8 mouse cellular contexts compared by ENCODE assay signal in genomic region chr19:57123503-57124137, GRCm38 (mm10).
A peak's percentile ranks its signal among the peaks of the same experiment; 100 is the strongest.
DNase-seq lines count a peak whose midpoint lies in the region; ATAC-seq and TF ChIP-seq lines count a peak whose summit lies in the region.

No protein-coding gene starts in this region.

- H3K79me2 ChIP-seq in heart, adult 2 months (replicated peaks; ENCODE audit: control insufficient read depth, insufficient read depth, low read length): peaks cover 4% of the 10 kb centered on the region; the same call in 1 of the 2 replicates

- intact Hi-C loops in heart, adult 2 months (cut with DNase I): loop anchor here (2.0 kb wide), 1 partner anchor 19 kb away; no protein-coding TSS in a partner anchor

- WGBS in heart, adult 2 months: 39% methylated on average over 11 of the region's 11 CpGs
- WGBS in intestine, embryonic 16.5 days: 57% methylated on average over 11 of the region's 11 CpGs
- 62% methylated on average over 11 of the region's 11 CpGs for WGBS in lung, embryonic 14.5 days

- peak overlapping the region; percentile 10; the same call in 1 of the 2 replicates for H3K9ac ChIP-seq in heart, adult 2 months (ENCODE audit: low read depth, low read length)
- H3K9ac ChIP-seq in intestine, embryonic 16.5 days (ENCODE audit: low read depth, low read length): peak overlapping the region; percentile 5
- H3K9ac ChIP-seq in lung, embryonic 14.5 days: no peak overlapping the region

- H3K27me3 ChIP-seq in heart, adult 2 months (ENCODE audit: control insufficient read depth, insufficient read depth, low read length): no peaks in the 10 kb centered on the region
- no peaks in the 10 kb centered on the region for H3K27me3 ChIP-seq in intestine, embryonic 16.5 days (replicated peaks; ENCODE audit: control insufficient read depth, insufficient read depth, low read length)
- H3K27me3 ChIP-seq in lung, embryonic 14.5 days (ENCODE audit: insufficient read depth, low read length): no peaks in the 10 kb centered on the region

- peak overlapping the region; percentile 78 for H3K27ac ChIP-seq in heart, adult 2 months
- peak overlapping the region; percentile 54; the same call in 1 of the 2 replicates for H3K27ac ChIP-seq in intestine, embryonic 16.5 days (ENCODE audit: low read length)
- peak overlapping the region; percentile 85 for H3K27ac ChIP-seq in lung, embryonic 14.5 days (ENCODE audit: low read depth)

- peaks cover 26% of the 10 kb centered on the region for H3K4me1 ChIP-seq in heart, adult 2 months (ENCODE audit: control insufficient read depth, insufficient read depth, low read length)
- peaks cover 16% of the 10 kb centered on the region for H3K4me1 ChIP-seq in intestine, embryonic 16.5 days (ENCODE audit: control insufficient read depth, insufficient read depth, low read length)
- H3K4me1 ChIP-seq in lung, embryonic 14.5 days (ENCODE audit: insufficient read depth): peaks cover 12% of the 10 kb centered on the region

- H3K4me2 ChIP-seq in intestine, embryonic 16.5 days (ENCODE audit: low read depth, low read length): no peak overlapping the region
- H3K4me2 ChIP-seq in lung, embryonic 14.5 days: no peak overlapping the region

- TF ChIP-seq POLR2A in heart, adult 2 months (IDR thresholded peaks at IDR 0.05; ENCODE audit: insufficient read depth, low read depth, low read length): peak; percentile 48; the same call in 1 of the 2 replicates

- H3K9me3 ChIP-seq in intestine, embryonic 16.5 days (ENCODE audit: control insufficient read depth, low read length): no peaks in the 10 kb centered on the region
- H3K9me3 ChIP-seq in lung, embryonic 14.5 days (ENCODE audit: low read depth, low read length): no peaks in the 10 kb centered on the region

- peaks cover 26% of the 10 kb centered on the region for H3K36me3 ChIP-seq in heart, adult 2 months (ENCODE audit: control insufficient read depth, insufficient read depth, low read length)
- H3K36me3 ChIP-seq in intestine, embryonic 16.5 days (ENCODE audit: control insufficient read depth, insufficient read depth, low read length): no peaks in the 10 kb centered on the region
- no peaks in the 10 kb centered on the region for H3K36me3 ChIP-seq in lung, embryonic 14.5 days (ENCODE audit: insufficient read depth)

- TF ChIP-seq EP300 in heart, adult 2 months (IDR thresholded peaks at IDR 0.05; ENCODE audit: insufficient read depth, low read depth, low read length): peak; percentile 90

- no peak overlapping the region for H3K4me3 ChIP-seq in heart, adult 2 months
- no peak overlapping the region for H3K4me3 ChIP-seq in intestine, embryonic 16.5 days (ENCODE audit: low read length)
- H3K4me3 ChIP-seq in lung, embryonic 14.5 days (ENCODE audit: low read depth, low read length): no peak overlapping the region

- peak; percentile 38 for DNase-seq in Muller cell, postnatal 12 days (ENCODE audit: inconsistent ontology term)
- DNase-seq in cerebellum, adult 11 months: peak; percentile 90
- DNase-seq in heart, adult 2 months: peak; percentile 64 to 82
- peak; percentile 72 for DNase-seq in lung, embryonic 14.5 days
- DNase-seq in spleen, postnatal 14 days (ENCODE audit: low spot score in 2 of 2): peak; percentile 35 to 58
- DNase-seq in ovary, postnatal 36 days (ENCODE audit: low spot score): no peak
- no peak for DNase-seq in layer of hippocampus, adult 9-10 months (ENCODE audit: low spot score)

- peak; percentile 58 for ATAC-seq in intestine, embryonic 16.5 days
- peak; percentile 40; the same call in 1 of the 2 replicates for ATAC-seq in lung, embryonic 14.5 days (ENCODE audit: insufficient read depth)

- no peak for TF ChIP-seq CTCF in heart, adult 2 months (IDR thresholded peaks at IDR 0.05)
- TF ChIP-seq CTCF in lung, embryonic 14.5 days (IDR thresholded peaks at IDR 0.05; ENCODE audit: low read depth): no peak

Comparison
In these comparisons a context has a peak if more than half of its experiments do, and no peak if none do; other contexts are left out.
1. DNase-seq: peak in Muller cell, postnatal 12 days (single experiment), cerebellum, adult 11 months (single experiment), heart, adult 2 months (2 of 2), lung, embryonic 14.5 days (single experiment) and spleen, postnatal 14 days (2 of 2); none in ovary, postnatal 36 days (single experiment) and layer of hippocampus, adult 9-10 months (single experiment).
2. Peak in every context shown above with its lines, with median percentiles within 50 percentile points of each other: H3K27ac ChIP-seq.